Mouse (Mus musculus): Measurements from ENCODE around the gene Spg7. TPM values are rescaled to one million over a fixed set of nuclear protein-coding genes. Genes with fewer than 3 reads are reported as not detected.

Spg7 gene
- polyA plus RNA-seq (2014; fragmentation: Illumina TruSeq; extraction: RNeasy Lipid Tissue Mini Kit (QIAGEN cat#74804); ENCODE audit: low read depth, low replicate concordance) = 20.0 TPM

GRCm38 (mm10) chr8:123062721-123063120, at the start of gene Spg7:
TSS of gene Spg7 (plus strand) at chr8:123062942.

GRCm38 (mm10) chr8:123042158-123042973, 20.4 kb upstream of the Spg7 start, which contains the start of gene Ankrd11:
TSS of gene Ankrd11 (minus strand) at chr8:123042277.

GRCm38 (mm10) chr8:123101735-123102685, 39.3 kb downstream of the Spg7 start, which contains the start of gene Rpl13:
TSS of gene Rpl13 (plus strand) at chr8:123102350.

GRCm38 (mm10) chr8:123117127-123117731, 54.5 kb downstream of the Spg7 start, which contains the start of gene Cpne7:
TSS of gene Cpne7 (plus strand) at chr8:123117374.

Other genes with a start within 250 kb of the Spg7 start
- gene Cdh15, start 215.0 kb upstream of the Spg7 start, polyA plus RNA-seq (2014; fragmentation: Illumina TruSeq; extraction: RNeasy Lipid Tissue Mini Kit (QIAGEN cat#74804); ENCODE audit: low read depth, low replicate concordance) = not detected
- gene Ankrd11, start 20.7 kb upstream of the Spg7 start, polyA plus RNA-seq (2014; fragmentation: Illumina TruSeq; extraction: RNeasy Lipid Tissue Mini Kit (QIAGEN cat#74804); ENCODE audit: low read depth, low replicate concordance) = 42.7 TPM
- 75.4 TPM for gene Rpl13, start 39.4 kb downstream of the Spg7 start, polyA plus RNA-seq (2014; fragmentation: Illumina TruSeq; extraction: RNeasy Lipid Tissue Mini Kit (QIAGEN cat#74804); ENCODE audit: low read depth, low replicate concordance)
- gene Cpne7, start 54.4 kb downstream of the Spg7 start, polyA plus RNA-seq (2014; fragmentation: Illumina TruSeq; extraction: RNeasy Lipid Tissue Mini Kit (QIAGEN cat#74804); ENCODE audit: low read depth, low replicate concordance) = not detected
- 0.39 TPM for gene Sult5a1, start 95.4 kb downstream of the Spg7 start, polyA plus RNA-seq (2014; fragmentation: Illumina TruSeq; extraction: RNeasy Lipid Tissue Mini Kit (QIAGEN cat#74804); ENCODE audit: low read depth, low replicate concordance)
- 1.7 TPM for gene Dpep1, start 123.3 kb downstream of the Spg7 start, polyA plus RNA-seq (2014; fragmentation: Illumina TruSeq; extraction: RNeasy Lipid Tissue Mini Kit (QIAGEN cat#74804); ENCODE audit: low read depth, low replicate concordance)
- gene Chmp1a, start 149.8 kb downstream of the Spg7 start, polyA plus RNA-seq (2014; fragmentation: Illumina TruSeq; extraction: RNeasy Lipid Tissue Mini Kit (QIAGEN cat#74804); ENCODE audit: low read depth, low replicate concordance) = 8.8 TPM
- gene Spata33, start 149.9 kb downstream of the Spg7 start, polyA plus RNA-seq (2014; fragmentation: Illumina TruSeq; extraction: RNeasy Lipid Tissue Mini Kit (QIAGEN cat#74804); ENCODE audit: low read depth, low replicate concordance) = 72.9 TPM
- gene Cdk10, start 161.9 kb downstream of the Spg7 start, polyA plus RNA-seq (2014; fragmentation: Illumina TruSeq; extraction: RNeasy Lipid Tissue Mini Kit (QIAGEN cat#74804); ENCODE audit: low read depth, low replicate concordance) = 4.5 TPM
- 1.2 TPM for gene Spata2l, start 173.3 kb downstream of the Spg7 start, polyA plus RNA-seq (2014; fragmentation: Illumina TruSeq; extraction: RNeasy Lipid Tissue Mini Kit (QIAGEN cat#74804); ENCODE audit: low read depth, low replicate concordance)
- gene Zfp276, start 191.3 kb downstream of the Spg7 start, polyA plus RNA-seq (2014; fragmentation: Illumina TruSeq; extraction: RNeasy Lipid Tissue Mini Kit (QIAGEN cat#74804); ENCODE audit: low read depth, low replicate concordance) = 0.52 TPM
- gene Vps9d1, start 191.4 kb downstream of the Spg7 start, polyA plus RNA-seq (2014; fragmentation: Illumina TruSeq; extraction: RNeasy Lipid Tissue Mini Kit (QIAGEN cat#74804); ENCODE audit: low read depth, low replicate concordance) = 1.1 TPM

Measured in testis, adult 10 weeks (tissue).